Mouse (Mus musculus) spleen, adult 2 months (tissue): ENCODE results near the gene Elovl5.

Experiments
- CTCF ChIP-seq: fragments of 200-500 bp; IDR thresholded peaks from 2 replicates; pipeline ENCODE4 v1.5.1; 2011; ENCODE audit warnings: mild to moderate bottlenecking, inconsistent platforms; ENCODE audit not compliant: insufficient read depth, insufficient read length, insufficient replicate concordance; ENCODE audit errors: extremely low read depth
- POLR2A ChIP-seq: fragments of 200-500 bp; IDR thresholded peaks from 2 replicates; pipeline ENCODE4 v1.6.1; 2011; ENCODE audit warnings: low read depth, low read length, inconsistent platforms

DNA sequence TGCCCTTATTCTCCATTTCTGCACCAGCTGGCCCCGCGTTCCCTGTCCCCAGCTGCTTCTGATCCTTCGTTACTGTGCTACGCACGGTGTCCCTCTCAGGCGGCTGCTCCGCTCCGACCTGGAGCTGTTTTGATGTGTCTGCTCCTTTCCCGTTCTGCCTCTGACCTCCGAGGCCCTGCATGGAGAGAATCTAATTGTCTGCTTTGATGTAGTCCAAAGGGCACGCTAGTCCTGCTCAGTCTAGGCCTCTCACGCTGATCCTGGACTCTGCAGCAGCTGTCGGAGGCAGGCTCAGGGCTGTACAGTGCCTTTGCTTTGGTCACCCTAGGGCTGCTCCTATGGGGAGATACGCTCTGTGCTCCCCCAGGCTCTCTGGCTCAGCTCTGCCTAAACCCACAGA lies 46.9 kb downstream of the Elovl5 start:
- TF ChIP-seq CTCF (no peak), POLR2A (no peak)
